Mouse (Mus musculus) midbrain, embryonic 12.5 days (tissue): ENCODE results near the gene Ap2a2. TPM values are rescaled to one million over a fixed set of nuclear protein-coding genes. Genes with fewer than 3 reads are reported as not detected.
"Not testable (repeated sequence)": the region's sequence is repeated elsewhere in the genome, so short reads cannot be mapped to it uniquely, and the experiment has no call there.

ENCODE experiments used
- ATAC-seq: fragments of 200-750 bp; cut with Nextera tagmentation; 2 replicates; pipeline ENCODE4 v1.8.0; 2017; ENCODE audit warnings: low read depth, moderate TSS enrichment, moderate library complexity; ENCODE audit not compliant: low FRiP score
- H3K27ac ChIP-seq: fragments of 300-500 bp; sonication (generic); replicated peaks from 2 replicates; pipeline ENCODE4 v1.5.1; 2016; ENCODE audit warnings: mild to moderate bottlenecking
- H3K27me3 ChIP-seq: fragments of 300-500 bp; sonication (generic); 2 replicates; pipeline ENCODE4 v1.6.1; 2016; ENCODE audit warnings: mild to moderate bottlenecking
- H3K36me3 ChIP-seq: fragments of 300-500 bp; sonication (generic); 2 replicates; pipeline ENCODE4 v1.6.1; 2016
- H3K4me1 ChIP-seq: fragments of 300-500 bp; sonication (generic); 2 replicates; pipeline ENCODE4 v1.6.1; 2016
- H3K4me2 ChIP-seq: fragments of 300-500 bp; sonication (generic); replicated peaks from 2 replicates; pipeline ENCODE4 v1.6.1; 2016; ENCODE audit warnings: mild to moderate bottlenecking, moderate library complexity
- H3K4me3 ChIP-seq: fragments of 300-500 bp; sonication (generic); 2 replicates; pipeline ENCODE4 v1.5.1; 2016; ENCODE audit warnings: mild to moderate bottlenecking
- H3K9ac ChIP-seq: fragments of 300-500 bp; sonication (generic); replicated peaks from 2 replicates; pipeline ENCODE4 v1.6.1; 2016; ENCODE audit warnings: mild to moderate bottlenecking, moderate library complexity
- H3K9me3 ChIP-seq: fragments of 300-500 bp; sonication (generic); 2 replicates; pipeline ENCODE4 v1.6.1; 2016; ENCODE audit warnings: mild to moderate bottlenecking
- WGBS: fragments of 180-500 bp; shearing (Covaris S2); methylation state at CpG from one replicate; pipeline ENCODE4 v1.1.7; 2016; 5-methylcytosine and 5-hydroxymethylcytosine counted together
- polyA plus RNA-seq: library from polyadenylated mRNA; unstranded; fragments of >200 nt; fragmentation: Nextera tagmentation; extraction: Ambion mirVana; gene quantifications from 2 replicates; pipeline ENCODE4 v1.2.1, GENCODE M21; 2016

Ap2a2 gene
- polyA plus RNA-seq, 1 experiment from 2014 or later, result 109 TPM

GRCm38 (mm10) chr7:141639335-141639890 lies 77.4 kb downstream of the Ap2a2 start:
- peak; percentile 42; the same call in 1 of the 2 replicates for ATAC-seq
- not testable (repeated sequence) for H3K9me3 ChIP-seq, H3K36me3 ChIP-seq, H3K27ac ChIP-seq, H3K4me3 ChIP-seq, H3K27me3 ChIP-seq, H3K4me1 ChIP-seq, H3K4me2 ChIP-seq, H3K9ac ChIP-seq
- WGBS, result 84% methylated on average over 5 of the region's 5 CpGs

- WGBS, result 100% methylated on average over 1 of the region's 1 CpGs
- H3K4me3 ChIP-seq, result no peak overlapping the region
- no peak overlapping the region for H3K27ac ChIP-seq
- H3K27me3 ChIP-seq, result no peaks in the 10 kb centered on the region
- H3K9me3 ChIP-seq, result no peaks in the 10 kb centered on the region
- no peak overlapping the region for H3K4me2 ChIP-seq
- H3K9ac ChIP-seq, result no peak overlapping the region
- no peaks in the 10 kb centered on the region for H3K36me3 ChIP-seq
- ATAC-seq, result no peak
- H3K4me1 ChIP-seq, result no peaks in the 10 kb centered on the region
These were observed 80.4 kb downstream of the Ap2a2 start for GRCm38 (mm10) chr7:141642375-141642774.

GRCm38 (mm10) chr7:141643160-141643559 lies 81.2 kb downstream of the Ap2a2 start:
- H3K27ac ChIP-seq, result no peak overlapping the region
- no peaks in the 10 kb centered on the region for H3K36me3 ChIP-seq
- H3K4me3 ChIP-seq, result no peak overlapping the region
- H3K27me3 ChIP-seq, result no peaks in the 10 kb centered on the region
- H3K4me1 ChIP-seq, result no peaks in the 10 kb centered on the region
- H3K9ac ChIP-seq, result no peak overlapping the region
- ATAC-seq, result no peak
- 57% methylated on average over 3 of the region's 3 CpGs for WGBS
- H3K9me3 ChIP-seq, result no peaks in the 10 kb centered on the region
- no peak overlapping the region for H3K4me2 ChIP-seq

- Histone ChIP-seq H3K9me3 (no peaks in the 10 kb centered on the region), H3K36me3 (no peaks in the 10 kb centered on the region), H3K9ac (no peak overlapping the region), H3K4me3 (no peak overlapping the region), H3K4me1 (0 out of 2 replicates have a peak, but pooled peaks cover under 1% of the 10 kb centered on the region), H3K4me2 (no peak overlapping the region), H3K27ac (no peak overlapping the region), H3K27me3 (no peaks in the 10 kb centered on the region)
- WGBS, result 68% methylated on average over 2 of the region's 2 CpGs
- ATAC-seq, result no peak
These were observed 85.1 kb downstream of the Ap2a2 start for GRCm38 (mm10) chr7:141647083-141647482.

- 84% methylated on average over 11 of the region's 11 CpGs for WGBS
- Histone ChIP-seq H3K9me3 (no peaks in the 10 kb centered on the region), H3K36me3 (no peaks in the 10 kb centered on the region), H3K4me3 (no peak overlapping the region), H3K27ac (no peak overlapping the region), H3K27me3 (no peaks in the 10 kb centered on the region), H3K9ac (no peak overlapping the region), H3K4me2 (no peak overlapping the region), H3K4me1 (0 out of 2 replicates have a peak, but pooled peaks cover 4% of the 10 kb centered on the region)
- ATAC-seq, result no peak
These were observed 85.8 kb downstream of the Ap2a2 start for GRCm38 (mm10) chr7:141647815-141648214.

- H3K27me3 ChIP-seq, result no peaks in the 10 kb centered on the region
- H3K4me3 ChIP-seq, result no peak overlapping the region
- H3K9ac ChIP-seq, result no peak overlapping the region
- 0 out of 2 replicates have a peak, but pooled peaks cover 4% of the 10 kb centered on the region for H3K4me1 ChIP-seq
- no peak overlapping the region for H3K4me2 ChIP-seq
- no peak overlapping the region for H3K27ac ChIP-seq
- no peaks in the 10 kb centered on the region for H3K36me3 ChIP-seq
- WGBS, result 51% methylated on average over 7 of the region's 7 CpGs
- no peaks in the 10 kb centered on the region for H3K9me3 ChIP-seq
- ATAC-seq, result no peak
These were observed 90.2 kb downstream of the Ap2a2 start for GRCm38 (mm10) chr7:141652191-141652590.

GRCm38 (mm10) chr7:141660346-141660745 lies 98.4 kb downstream of the Ap2a2 start:
- no peak overlapping the region for H3K9ac ChIP-seq
- WGBS, result 82% methylated on average over 1 of the region's 1 CpGs
- H3K4me3 ChIP-seq, result no peak overlapping the region
- H3K4me1 ChIP-seq, result no peaks in the 10 kb centered on the region
- H3K27ac ChIP-seq, result no peak overlapping the region
- no peaks in the 10 kb centered on the region for H3K9me3 ChIP-seq
- no peaks in the 10 kb centered on the region for H3K36me3 ChIP-seq
- H3K4me2 ChIP-seq, result no peak overlapping the region
- no peak for ATAC-seq
- H3K27me3 ChIP-seq, result no peaks in the 10 kb centered on the region

GRCm38 (mm10) chr7:141661481-141661880 lies 99.5 kb downstream of the Ap2a2 start:
- Histone ChIP-seq H3K27me3 (no peaks in the 10 kb centered on the region), H3K4me2 (no peak overlapping the region), H3K9ac (no peak overlapping the region), H3K9me3 (no peaks in the 10 kb centered on the region), H3K4me3 (no peak overlapping the region), H3K4me1 (no peaks in the 10 kb centered on the region), H3K36me3 (no peaks in the 10 kb centered on the region), H3K27ac (no peak overlapping the region)
- WGBS, result 85% methylated on average over 3 of the region's 3 CpGs
- no peak for ATAC-seq

- no peak for ATAC-seq
- WGBS, result 65% methylated on average over 5 of the region's 5 CpGs
- H3K9me3 ChIP-seq, result no peaks in the 10 kb centered on the region
These were observed 100.2 kb downstream of the Ap2a2 start for GRCm38 (mm10) chr7:141662223-141662622.

GRCm38 (mm10) chr7:141666190-141666589 lies 104.2 kb downstream of the Ap2a2 start:
- no peaks in the 10 kb centered on the region for H3K4me1 ChIP-seq
- H3K27ac ChIP-seq, result no peak overlapping the region
- H3K36me3 ChIP-seq, result no peaks in the 10 kb centered on the region
- no peak overlapping the region for H3K4me2 ChIP-seq
- H3K27me3 ChIP-seq, result no peaks in the 10 kb centered on the region
- no peak overlapping the region for H3K9ac ChIP-seq
- 16% methylated on average over 4 of the region's 4 CpGs for WGBS
- no peak for ATAC-seq
- H3K9me3 ChIP-seq, result no peaks in the 10 kb centered on the region
- H3K4me3 ChIP-seq, result no peak overlapping the region

More at GRCm38 (mm10) chr7:141662223-141662622, 100.2 kb downstream of the Ap2a2 start:
- Histone ChIP-seq H3K4me2 (no peak overlapping the region), H3K36me3 (no peaks in the 10 kb centered on the region), H3K27me3 (no peaks in the 10 kb centered on the region), H3K4me3 (no peak overlapping the region), H3K4me1 (no peaks in the 10 kb centered on the region), H3K9ac (no peak overlapping the region), H3K27ac (no peak overlapping the region)

- not testable (repeated sequence) for H3K4me3 ChIP-seq, H3K4me1 ChIP-seq, ATAC-seq, H3K36me3 ChIP-seq, H3K27me3 ChIP-seq, H3K9ac ChIP-seq, H3K4me2 ChIP-seq, H3K27ac ChIP-seq, H3K9me3 ChIP-seq
- 85% methylated on average over 3 of the region's 3 CpGs for WGBS
These were observed 107.1 kb downstream of the Ap2a2 start for GRCm38 (mm10) chr7:141669097-141669496.

GRCm38 (mm10) chr7:141670999-141671398 lies 109.0 kb downstream of the Ap2a2 start:
- H3K4me2 ChIP-seq, result no peak overlapping the region
- no peaks in the 10 kb centered on the region for H3K9me3 ChIP-seq
- H3K4me3 ChIP-seq, result no peak overlapping the region
- no peak for ATAC-seq
- H3K9ac ChIP-seq, result no peak overlapping the region
- no peaks in the 10 kb centered on the region for H3K27me3 ChIP-seq
- no peak overlapping the region for H3K27ac ChIP-seq
- 82% methylated on average over 4 of the region's 4 CpGs for WGBS
- no peaks in the 10 kb centered on the region for H3K4me1 ChIP-seq
- no peaks in the 10 kb centered on the region for H3K36me3 ChIP-seq
